Mouse (Mus musculus): ENCODE data around the gene Zfp39.

The Zfp39 gene

GRCm38 (mm10) chr11:58903511-58904409, at the start of gene Zfp39:
Gene Zfp39, minus strand, starts transcription at chr11:58904225.
- peak; percentile 90 for DNase-seq (ENCODE audit: low spot score)

DNA sequence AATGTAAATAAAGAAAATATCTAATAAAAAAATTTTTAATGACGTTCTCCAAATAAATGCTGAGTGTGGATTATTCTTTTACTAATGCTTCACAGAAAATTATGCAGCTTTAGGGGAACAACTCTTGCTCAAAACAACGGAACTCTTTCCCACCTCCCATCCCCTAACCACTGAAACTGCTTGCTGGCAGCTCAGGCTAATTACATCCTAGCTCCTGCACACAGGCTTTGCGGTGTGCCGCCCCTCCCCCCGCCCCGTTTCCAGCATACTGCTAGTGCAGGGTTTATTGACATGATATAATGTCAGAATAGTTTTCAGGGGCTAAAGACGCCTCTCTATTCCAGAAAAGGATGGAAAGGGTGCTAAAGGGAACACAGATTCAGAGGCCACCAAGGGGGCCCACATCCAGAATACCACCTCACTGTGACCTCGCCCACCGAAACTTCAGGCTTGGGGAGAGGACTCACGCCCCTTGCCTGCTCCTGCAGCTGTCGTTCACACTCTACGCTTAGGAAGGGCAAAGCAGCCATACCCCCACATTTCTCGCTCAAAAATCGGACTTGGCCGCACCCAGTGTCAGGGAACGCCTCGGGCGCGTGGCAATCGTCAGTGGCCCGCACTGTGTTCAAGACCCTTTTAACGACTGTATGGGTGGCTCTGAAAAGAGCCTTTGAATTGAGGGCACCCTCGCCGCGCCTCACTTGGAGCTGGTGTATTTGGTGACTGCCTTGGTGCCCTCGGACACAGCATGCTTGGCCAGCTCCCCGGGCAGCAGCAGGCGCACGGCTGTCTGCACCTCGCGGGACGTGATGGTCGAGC, 49.5 kb upstream of the Zfp39 start:
- no peak for DNase-seq (ENCODE audit: low spot score)

DNA sequence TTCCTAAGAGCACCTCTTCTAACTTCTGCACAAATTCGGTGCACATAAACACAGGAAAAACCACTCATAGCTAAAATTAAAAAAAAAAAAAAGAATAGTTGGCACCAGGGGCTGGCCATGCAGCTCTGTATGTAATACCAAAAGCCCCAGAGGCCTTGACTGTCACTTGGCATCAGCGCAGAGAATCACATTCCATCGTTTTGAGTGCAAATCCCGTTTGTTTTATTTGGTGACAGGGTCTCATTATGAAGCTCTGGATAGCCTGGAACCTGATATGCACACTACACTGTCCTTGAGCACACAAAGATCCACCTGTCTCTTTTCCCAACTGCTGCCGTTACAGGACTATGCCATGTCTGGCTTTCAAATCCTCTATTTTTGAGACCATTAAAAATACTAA, 47.2 kb upstream of the Zfp39 start:
- no peak for DNase-seq (ENCODE audit: low spot score)

GRCm38 (mm10) chr11:58949480-58950431, 45.7 kb upstream of the Zfp39 start:
- DNase-seq (ENCODE audit: low spot score) = no peak

GRCm38 (mm10) chr11:58948542-58949479, 44.8 kb upstream of the Zfp39 start, which contains the start of gene Hist3h2ba:
Gene Hist3h2ba, plus strand, starts transcription at chr11:58948920.
- peak; percentile 88 for DNase-seq (ENCODE audit: low spot score)

DNA sequence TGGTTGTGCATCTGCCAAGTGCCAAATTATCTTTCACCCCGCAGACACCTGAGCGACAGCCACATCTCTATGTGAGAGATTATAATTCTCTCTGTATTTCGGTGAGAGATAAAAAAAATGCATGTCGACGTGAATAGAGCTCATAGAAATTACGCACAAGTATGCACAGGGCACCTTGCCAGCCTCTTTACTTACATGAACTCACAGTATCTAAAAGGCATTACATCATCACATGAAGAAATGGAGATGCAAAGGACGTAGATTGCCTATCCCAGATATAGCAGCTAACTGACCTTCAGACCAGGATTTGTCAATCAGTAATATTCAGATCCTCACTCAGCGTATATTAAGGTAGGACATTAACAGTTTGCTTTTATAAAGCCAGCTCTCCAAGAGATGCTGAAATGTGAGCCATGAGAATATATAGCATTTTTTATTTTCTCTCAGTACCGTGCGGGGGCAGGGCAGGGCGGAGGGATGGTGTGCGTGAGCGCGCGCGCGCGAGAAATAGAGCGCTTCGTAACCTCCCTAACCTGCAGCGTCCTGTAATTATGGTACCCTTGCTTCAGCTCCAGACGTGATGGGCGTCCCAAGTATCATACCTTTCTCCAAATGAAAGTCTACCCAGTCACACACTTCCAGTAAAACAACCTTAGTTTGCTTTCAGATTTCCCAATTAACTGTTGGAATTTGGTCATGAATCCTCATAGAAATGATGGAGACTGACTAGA, 43.9 kb upstream of the Zfp39 start:
- no peak for DNase-seq (ENCODE audit: low spot score)

DNA sequence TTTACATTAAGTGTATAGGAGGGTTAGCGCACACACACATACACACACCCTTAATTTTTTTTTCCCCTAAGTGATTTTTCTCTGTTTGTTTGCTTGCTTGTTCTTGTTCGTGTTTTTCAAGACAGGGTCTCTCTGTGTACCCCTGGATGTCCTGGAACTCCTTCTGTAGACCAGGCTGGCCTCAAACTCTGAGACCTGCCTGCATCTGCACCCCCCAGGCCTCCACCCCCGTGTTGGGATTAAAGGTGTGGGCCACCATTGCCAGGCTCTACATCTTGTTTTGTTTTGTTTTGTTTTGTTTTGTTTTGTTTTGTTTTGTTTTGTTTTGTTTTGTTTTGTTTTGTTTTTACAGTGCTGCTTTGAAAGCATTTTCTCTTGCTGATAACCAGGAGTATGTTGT, 43.3 kb upstream of the Zfp39 start:
- DNase-seq (ENCODE audit: low spot score) = no peak

DNA sequence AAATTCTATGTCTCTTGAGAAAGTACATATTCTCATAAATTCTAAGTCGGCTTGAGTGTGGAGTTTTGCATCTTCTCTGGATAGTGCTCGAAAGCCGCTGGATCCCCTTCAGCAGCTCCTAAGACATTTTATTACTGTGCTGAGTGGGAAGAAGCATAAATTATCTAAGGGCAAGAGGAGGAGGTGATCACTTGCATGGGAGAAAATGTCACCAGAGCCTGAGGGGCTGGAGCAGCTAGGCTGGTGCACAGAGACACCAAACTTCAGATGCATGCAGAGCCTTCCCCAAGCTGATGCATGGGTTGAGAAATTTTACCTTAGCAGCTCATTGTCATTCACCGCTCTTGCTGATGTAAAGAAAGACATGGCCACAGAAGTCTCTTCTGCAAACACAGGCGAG, 40.1 kb upstream of the Zfp39 start:
- no peak for DNase-seq (ENCODE audit: low spot score)

DNA sequence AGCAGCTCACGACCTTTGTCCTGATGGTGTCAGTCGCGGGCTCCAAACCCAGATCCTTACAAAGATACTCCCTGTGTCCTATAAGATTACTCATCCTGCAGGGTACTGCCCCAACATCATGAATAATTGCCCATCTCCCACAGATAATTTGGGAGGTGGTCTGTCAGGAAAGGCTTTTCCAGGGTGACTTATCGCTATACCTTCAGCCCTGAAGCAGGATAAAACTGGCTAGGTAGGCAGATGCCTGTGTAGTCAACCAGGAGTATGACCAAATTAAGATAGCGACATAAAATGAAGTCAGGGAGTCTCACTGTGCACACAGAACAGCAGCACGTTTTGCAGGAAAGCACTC, 35.0 kb upstream of the Zfp39 start:
- DNase-seq (ENCODE audit: low spot score) = no peak

DNA sequence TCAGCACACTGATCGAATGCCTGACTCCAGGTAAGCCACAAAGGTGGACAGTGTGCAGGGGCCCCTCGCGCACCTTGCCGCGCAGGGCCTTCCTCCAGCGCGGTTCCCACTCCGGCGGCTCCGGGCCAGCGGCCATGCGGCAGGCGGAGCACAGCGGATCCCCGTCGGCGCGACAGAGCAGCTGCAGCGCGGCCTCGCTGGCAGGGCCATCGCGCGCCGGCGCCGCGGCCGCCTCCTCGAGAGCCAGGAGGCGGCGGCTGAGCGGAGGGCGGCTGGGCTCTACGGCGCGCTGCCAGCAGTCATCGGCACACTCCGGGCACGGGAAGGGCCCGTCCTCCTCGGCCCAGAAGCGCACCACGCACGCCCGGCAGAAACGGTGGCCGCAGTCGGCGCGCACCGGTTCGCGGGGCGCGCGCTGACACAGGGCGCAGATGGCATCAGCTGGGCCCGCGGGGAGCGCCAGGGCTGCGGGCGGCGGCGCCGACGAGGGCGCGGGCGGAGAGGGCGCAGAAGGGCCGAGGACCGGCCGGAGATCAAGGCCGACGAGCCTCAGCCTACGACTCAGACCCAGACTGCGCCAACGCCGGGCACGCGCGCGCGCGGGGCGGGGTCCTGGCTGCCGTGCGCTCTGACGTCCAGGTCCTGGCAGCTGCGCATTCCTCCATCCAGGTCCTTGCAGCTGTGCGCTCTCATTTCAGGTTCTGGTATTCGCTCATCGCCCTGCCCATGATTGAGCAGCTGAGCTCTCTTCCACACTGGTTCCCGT, 34.5 kb upstream of the Zfp39 start, which contains the start of gene Rnf187:
Rnf187 (minus strand) TSS at position 595 of the 766 bp plus-strand sequence.
- DNase-seq (ENCODE audit: low spot score) = peak; percentile 90

DNA sequence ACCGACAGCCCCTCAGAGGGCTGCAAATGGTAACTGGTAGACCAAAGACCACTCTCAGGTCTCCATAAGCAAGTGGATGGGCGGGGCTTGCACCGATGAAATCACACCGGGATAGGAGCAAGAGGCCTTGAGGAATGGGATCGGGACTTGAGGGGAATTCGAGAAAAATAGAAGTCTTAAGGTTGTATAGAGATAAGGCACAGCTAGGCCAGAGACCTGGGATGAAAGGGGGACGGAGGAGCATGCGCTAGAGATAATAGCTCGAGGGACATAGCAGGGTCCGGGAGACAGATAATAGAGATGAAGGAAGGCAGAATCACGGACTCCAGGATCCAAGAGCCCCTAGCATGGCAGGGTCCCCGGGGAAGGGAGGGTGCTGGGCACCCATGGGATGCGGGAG, 33.9 kb upstream of the Zfp39 start:
- DNase-seq (ENCODE audit: low spot score) = no peak

DNA sequence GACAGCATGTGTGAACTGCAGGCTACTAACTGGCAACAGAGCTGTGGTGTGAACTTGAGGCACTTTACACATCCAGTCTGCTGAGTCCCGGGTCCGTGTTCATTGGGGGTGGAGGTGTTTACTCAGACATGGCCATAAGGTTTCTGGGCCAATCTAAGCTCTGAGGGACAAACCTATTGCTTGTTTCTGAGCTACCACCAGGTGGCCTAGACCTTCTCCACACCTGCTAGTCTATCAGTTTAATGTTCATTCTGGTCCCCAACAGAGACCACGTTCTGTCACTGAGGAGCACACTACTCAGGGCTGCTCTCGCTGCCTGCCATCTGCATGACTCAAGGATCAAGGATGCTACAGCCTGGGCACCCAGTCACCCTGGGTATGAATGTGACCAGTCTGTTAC, 27.6 kb upstream of the Zfp39 start:
- no peak for DNase-seq (ENCODE audit: low spot score)

GRCm38 (mm10) chr11:58930254-58930653, 26.2 kb upstream of the Zfp39 start:
- no peak for DNase-seq (ENCODE audit: low spot score)

DNA sequence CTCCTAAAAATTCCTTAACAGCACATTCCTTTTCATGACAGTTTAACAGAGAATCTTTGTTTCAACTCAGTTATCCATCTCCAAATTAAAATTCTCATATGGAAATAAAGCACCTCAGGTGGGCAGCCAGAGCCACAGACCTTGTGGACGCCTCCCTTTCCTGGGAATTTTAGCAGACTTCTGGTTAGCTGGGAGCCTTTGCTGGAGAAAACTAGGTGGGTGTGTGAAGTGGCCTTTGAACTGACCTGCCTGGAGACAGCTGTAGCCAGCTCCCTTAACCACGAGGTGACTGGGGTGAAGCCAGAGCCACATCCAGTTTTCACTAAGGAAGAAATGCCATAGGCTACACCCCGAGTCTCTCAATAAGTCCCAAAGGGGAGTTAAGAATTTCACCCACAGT, 25.6 kb upstream of the Zfp39 start:
- DNase-seq (ENCODE audit: low spot score) = no peak

GRCm38 (mm10) chr11:58929055-58929454, 25.0 kb upstream of the Zfp39 start:
- DNase-seq (ENCODE audit: low spot score) = no peak

DNA sequence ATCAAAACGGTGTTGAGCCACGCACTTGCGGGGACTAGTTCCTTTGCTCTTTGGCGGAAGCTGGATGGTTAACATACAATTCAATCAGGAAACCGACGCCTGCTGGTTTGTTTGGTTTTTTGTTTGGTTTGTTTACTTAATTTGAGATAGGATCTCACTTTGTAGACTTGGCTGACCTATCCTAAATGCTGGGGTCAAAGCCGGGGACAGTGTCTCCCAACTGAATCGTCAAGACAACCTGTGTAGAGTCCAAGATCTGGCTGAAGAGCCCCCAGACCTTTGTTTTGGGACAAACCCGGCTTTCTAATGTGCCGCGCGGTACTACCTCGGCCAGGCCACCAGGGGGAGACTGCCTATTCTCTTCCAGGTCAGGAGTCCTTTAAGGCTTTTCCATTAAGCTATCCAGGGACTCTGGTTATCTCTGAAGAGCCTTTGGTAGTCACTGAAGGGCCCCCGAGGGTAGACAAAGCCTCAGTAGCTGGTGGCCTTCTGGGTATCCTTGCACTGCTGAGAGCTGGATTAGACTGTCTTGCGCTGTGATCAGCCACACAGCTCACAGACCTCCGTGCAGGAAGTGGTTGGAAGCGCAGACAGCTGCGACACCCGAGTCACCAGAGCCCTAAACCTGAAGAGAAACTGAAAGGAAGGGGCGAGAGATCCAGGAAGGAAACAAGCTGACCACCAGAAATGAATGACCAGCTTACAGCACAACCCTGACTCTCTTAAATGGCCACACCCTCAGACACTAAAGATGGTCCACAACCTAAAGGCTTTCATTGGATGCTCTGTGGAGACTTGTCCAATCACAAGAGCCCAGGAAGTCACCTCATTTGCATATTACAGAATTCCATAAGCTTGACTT, 24.0 kb upstream of the Zfp39 start:
- no peak for DNase-seq (ENCODE audit: low spot score)

DNA sequence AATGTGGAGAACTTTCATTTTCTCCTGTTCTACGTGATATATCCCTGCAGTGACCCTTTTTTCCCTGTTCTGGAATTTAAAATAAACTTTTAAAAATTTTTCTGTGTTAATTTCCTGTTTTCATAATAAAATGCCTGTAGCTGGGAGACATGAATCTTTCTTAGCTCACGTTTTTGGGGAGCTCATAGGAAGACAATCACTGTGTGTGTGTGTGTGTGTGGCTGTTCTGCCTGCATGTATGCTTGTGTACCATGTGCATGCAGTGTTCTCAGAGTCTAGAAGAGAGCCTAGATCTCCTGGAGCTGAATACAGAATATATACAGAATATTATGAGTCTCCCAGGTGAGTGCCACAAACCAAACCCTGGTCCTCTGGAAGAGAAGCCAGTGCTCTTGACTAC, 23.0 kb upstream of the Zfp39 start:
- DNase-seq (ENCODE audit: low spot score) = no peak

- no peak for DNase-seq (ENCODE audit: low spot score)
These were observed 22.6 kb upstream of the Zfp39 start for GRCm38 (mm10) chr11:58926651-58927050.

Data from left cerebral cortex, adult 11 months (tissue).